Mouse (Mus musculus): Measurements from ENCODE around the gene Pglyrp2.

Gene Pglyrp2

GRCm38 (mm10) chr17:32402779-32403157 lies 21.2 kb downstream of the Pglyrp2 start:
- ATAC-seq (ENCODE audit: low TSS enrichment): no peak

- no peak for ATAC-seq (ENCODE audit: low TSS enrichment)
These were observed 21.8 kb downstream of the Pglyrp2 start for GRCm38 (mm10) chr17:32402011-32402778.

DNA sequence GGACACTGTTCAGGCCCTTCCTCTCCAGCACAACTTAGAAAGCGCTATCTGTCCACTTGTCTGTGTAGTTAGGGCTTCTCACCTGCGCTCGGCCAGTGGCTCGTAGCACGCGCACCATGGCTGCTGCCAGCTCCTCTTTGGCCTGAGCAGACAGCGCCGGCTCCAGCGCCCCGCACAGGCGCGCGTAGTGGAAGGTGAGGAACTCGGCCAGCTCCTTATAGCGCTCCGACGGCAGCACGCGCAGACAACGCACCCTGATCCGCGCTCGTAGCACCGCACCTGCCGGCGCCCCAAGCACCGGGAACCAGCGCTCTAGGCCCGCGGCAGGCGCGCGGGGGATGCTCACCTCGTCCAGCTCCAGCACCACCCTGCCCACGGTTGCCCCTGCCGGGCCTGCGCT lies 27.7 kb downstream of the Pglyrp2 start:
- no peak for ATAC-seq (ENCODE audit: low TSS enrichment)

DNA sequence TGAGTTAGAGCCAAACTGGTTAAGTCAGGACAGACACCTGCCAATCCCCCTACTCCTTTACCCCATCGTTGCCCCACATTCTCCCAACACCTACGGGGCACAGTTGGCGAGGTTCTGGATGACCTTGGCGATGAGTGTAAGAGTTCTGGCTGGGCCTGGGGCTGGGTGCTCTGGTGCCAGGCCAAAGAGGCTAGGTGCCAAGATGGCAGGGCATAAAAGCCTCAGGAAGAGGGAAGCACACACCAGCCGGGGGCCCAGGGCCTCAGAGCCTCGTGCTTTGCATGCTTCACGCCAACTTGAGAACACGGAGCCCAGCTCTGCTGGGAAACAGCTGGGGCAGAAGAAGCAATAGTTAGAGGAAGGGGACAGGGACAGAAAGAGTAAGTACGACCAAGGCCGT lies 30.0 kb downstream of the Pglyrp2 start:
- no peak for ATAC-seq (ENCODE audit: low TSS enrichment)

DNA sequence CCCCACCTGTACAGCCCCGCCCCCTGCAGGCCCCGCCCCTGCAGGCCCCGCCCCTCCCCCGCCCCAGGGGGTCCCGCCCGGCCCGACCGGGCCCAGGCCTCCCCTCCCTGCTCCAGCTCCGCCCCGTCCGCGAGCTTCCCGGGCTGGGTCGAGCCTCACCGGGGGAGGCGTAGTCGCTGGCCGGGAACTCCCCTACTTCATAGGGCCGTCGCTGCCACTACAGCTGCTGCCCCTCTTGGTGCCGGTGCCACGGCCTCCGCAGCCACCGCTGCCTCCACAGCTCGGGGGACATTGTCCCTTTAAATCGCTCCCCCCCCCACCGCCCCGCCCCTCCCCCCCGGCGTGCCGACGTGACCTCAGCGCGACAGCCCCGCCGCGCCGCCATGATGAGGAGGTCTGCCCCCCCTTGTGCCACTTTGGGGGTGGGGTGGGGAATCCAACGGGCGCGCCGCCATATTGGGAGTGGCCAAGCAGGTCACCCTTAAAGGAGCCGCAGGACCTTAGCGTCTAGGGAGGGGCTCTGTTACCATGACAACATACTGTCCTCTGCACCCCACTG lies 34.8 kb downstream of the Pglyrp2 start, which contains the start of gene Wiz:
Gene Wiz (minus strand): TSS at position 339 of the 559 bp plus-strand sequence.
- peak; percentile 78 for ATAC-seq (ENCODE audit: low TSS enrichment)

- ATAC-seq (ENCODE audit: low TSS enrichment): peak; percentile 36; the same call in 1 of the 2 replicates
These were observed 35.4 kb downstream of the Pglyrp2 start for GRCm38 (mm10) chr17:32388370-32389100.

DNA sequence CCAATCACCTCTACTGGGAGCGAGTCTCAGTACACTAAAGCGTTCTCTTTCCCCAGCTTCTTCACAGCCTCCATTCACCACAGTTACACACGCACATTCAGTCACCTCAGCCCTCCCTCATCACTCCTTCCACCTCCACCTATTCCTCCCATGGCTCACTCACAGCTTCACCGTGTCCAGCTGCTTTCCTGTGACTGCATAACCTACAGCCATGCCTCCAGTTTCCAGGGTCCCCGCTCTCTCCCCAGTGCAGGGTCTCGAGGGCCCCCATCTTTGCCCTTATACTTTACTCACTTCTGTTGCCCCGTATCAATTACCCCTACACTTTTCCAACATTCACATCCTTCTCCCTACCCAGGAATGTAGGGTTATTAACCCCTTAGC lies 36.0 kb downstream of the Pglyrp2 start:
- no peak for ATAC-seq (ENCODE audit: low TSS enrichment)

DNA sequence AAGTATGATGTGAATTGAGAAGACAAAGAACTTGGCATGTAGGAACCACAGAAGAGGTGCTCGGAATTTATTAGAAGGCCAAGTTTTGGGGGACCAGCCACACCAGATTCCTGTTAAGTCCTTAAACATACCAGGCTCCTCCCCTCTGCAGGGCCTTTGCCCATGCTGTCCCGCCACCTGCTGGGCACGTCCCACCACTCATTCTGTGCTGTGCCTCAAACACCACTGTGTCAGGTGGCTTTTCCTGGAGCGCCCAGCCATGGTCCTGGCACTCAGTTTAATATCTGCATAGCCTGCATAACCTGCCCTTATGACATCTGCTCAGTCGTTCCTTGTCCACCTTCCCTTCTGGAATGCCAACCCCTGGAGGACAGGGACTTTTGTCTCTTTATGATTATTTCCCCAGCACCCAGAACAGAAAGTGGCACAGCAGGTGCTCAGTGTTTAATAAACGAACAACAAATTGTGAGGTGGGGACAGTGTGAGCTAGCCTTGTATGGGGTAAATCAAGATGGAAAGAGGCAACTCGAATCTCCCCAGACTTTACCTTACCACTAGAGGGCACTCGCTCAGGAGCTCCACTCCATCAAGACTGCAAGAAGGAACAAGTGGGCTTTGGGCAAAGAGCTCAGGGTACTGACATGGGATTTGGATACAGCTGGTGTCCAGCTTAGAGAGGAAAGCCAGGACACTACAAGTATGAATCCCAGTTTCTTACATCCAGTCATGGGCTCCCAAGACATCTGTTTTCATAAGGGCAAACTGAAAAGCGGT lies 37.1 kb downstream of the Pglyrp2 start:
- 0 out of 2 replicates have a peak, but pooled peaks have one; percentile 32 for ATAC-seq (ENCODE audit: low TSS enrichment)

DNA sequence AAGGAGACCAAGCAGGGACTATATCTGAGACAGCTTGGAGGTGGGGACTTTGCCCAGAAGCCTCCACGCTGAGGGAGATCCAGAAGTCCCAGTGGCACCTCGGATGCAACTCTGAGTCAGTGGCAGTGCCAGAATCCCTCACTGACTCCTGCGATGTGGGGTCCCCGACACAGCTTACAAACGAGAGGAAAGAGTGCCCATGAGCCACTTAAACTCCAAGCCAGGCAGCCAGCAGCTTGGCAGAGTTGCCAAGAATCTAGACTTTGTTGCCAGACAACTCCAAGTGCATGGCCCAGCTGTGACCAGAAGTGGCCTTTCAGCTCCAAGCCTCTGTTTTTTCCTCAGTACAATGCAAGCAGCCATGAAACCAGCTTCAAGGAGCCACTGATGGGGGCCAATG lies 40.3 kb downstream of the Pglyrp2 start:
- ATAC-seq (ENCODE audit: low TSS enrichment): no peak

DNA sequence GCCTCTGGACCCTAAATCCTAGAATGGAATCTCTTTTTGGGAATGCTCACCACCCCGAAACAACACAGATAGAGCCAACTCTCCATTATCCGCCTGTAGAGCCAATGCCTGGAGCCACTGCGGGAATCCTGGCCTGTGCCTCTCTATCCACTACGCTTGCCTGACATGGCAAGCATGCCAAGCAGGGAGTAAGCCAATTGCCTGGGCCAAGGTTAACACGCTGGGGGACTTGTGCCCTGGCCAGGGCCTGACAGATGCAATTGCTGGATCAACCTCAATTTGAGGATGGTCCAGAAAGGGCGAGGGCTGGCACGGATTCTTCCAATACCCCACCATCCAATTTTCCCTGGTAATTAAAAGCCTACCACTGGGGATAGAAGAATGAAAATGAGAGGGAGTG lies 41.4 kb downstream of the Pglyrp2 start:
- ATAC-seq (ENCODE audit: low TSS enrichment): no peak

GRCm38 (mm10) chr17:32378786-32379185 lies 45.2 kb downstream of the Pglyrp2 start:
- ATAC-seq (ENCODE audit: low TSS enrichment): no peak

DNA sequence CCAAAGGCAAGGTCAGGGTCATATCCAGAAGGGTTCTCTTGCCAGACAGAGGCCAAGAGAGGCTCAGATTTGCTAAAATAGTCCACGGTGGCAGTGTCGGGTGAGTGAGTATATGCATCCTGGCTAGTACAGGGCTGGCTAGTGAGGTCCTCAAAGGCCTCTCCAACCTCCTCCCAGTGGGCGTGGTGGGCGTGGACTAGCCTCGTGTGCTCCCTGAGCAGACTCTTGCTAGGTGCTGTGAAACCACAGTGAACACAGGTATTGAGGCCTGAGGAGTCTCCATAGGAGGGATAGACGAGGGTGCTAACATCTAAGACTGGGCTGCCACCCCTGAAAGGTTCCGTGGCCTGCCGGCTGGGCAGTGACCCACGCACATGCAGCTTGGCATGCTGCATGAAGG lies 46.8 kb downstream of the Pglyrp2 start:
- ATAC-seq (ENCODE audit: low TSS enrichment): no peak

DNA sequence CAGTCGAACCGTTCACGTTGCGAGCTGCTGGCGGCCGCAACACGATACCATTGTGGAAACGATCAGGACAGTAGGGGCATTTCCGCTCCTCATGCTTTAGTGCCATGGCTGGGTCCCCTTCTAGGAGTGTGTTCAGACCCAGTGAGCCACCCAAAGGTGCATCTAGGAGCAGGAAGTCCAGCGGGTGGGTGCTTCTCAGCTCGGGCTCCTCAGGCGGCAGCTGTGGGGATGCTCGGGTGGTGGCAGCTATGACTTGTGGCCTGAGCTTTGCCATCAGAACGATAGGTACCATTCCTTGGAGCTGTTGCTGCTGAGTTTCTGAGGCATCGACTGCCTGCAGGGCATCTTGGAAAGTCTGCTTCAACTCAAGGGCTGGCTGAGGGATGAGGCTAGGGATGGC lies 47.5 kb downstream of the Pglyrp2 start:
- ATAC-seq (ENCODE audit: low TSS enrichment): no peak

DNA sequence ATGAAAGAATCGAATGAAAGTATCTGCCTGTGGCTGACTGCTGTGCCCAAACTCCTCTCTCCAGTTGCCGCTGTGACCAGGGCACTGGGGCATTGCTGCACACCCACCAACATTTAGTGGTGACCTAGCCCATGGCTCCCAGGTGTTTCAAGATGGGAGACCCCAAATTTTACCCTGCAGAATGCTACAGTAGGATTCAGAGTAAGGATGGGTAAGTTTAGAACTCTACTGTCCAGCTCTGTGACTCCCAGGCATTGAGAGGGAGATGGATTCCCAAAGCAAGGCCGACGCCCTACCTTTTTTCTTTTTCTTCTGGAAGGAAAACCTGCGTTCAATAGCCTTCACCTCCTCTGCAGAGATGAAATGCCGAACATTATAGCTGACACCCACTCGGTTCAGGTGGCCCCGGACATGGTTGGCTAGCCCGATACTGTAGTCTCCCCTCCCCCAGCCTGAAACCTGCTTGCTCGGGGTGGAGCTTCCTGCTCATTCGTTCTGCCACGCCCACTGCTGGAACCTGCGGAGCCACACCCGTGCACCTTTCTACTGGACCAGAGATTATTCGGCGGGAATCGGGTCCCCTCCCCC lies 54.9 kb downstream of the Pglyrp2 start:
- no peak for ATAC-seq (ENCODE audit: low TSS enrichment)

DNA sequence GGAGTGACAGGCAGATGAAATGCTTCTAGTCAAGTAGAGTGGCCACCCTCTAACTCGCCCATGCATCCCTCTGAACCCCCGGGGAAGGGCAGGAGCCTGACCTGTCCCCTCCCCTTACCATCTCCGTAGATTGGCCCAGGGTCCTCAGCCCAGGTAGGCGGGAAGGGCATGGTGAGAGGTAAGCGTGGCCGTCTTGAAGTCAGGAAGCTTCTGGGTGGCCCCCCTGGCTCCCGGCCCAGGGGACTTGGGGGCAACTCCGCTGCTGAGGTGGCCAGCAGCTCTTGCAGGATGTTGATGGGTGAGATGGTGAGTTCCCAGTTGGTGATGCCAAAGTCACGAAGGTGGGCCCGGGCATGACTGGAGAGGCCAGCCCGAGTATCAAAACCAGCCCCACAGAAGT lies 56.3 kb downstream of the Pglyrp2 start:
- ATAC-seq (ENCODE audit: low TSS enrichment): no peak

DNA sequence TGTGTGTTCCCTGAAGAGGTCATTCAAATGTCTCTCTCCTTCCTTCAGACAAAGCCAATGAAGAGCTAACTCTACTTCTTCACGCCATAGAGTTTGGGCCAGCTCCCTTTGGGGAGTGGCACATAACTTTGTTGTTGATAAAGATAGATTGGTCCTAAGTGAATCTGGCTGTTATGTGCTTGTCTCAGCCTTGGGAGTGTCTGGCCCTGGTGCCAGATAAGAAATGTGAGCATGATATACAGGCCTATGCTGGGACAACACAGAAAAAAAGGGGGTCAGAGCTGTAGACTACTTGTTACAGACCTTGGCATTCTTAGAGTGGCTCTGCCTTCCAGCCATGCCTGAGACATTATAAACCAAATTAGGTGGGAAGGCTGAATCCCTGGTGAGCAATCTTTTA lies 58.7 kb downstream of the Pglyrp2 start:
- no peak for ATAC-seq (ENCODE audit: low TSS enrichment)

- ATAC-seq (ENCODE audit: low TSS enrichment): peak; percentile 10
These were observed 59.1 kb downstream of the Pglyrp2 start for GRCm38 (mm10) chr17:32364850-32365249.

DNA sequence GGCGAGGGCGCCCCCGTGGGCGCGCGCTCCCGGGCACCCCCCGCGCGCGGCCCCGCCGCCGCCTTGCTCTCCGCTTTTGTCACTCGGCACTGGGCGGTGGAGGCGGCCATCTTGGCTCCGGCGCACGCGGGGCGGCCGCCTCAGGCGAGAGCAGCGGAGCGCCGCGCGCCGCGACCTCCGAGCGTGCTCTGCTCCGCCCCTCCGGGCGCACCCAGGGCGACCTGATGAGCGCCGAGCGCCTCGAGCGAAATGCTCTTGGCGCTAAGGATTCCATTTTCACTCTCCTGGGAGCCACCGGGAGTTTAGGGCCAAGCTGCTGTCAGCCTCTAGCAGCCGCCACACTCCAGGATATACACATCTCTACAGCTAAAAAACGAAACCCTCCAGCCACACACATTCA lies 59.6 kb downstream of the Pglyrp2 start:
- peak; percentile 92 for ATAC-seq (ENCODE audit: low TSS enrichment)

DNA sequence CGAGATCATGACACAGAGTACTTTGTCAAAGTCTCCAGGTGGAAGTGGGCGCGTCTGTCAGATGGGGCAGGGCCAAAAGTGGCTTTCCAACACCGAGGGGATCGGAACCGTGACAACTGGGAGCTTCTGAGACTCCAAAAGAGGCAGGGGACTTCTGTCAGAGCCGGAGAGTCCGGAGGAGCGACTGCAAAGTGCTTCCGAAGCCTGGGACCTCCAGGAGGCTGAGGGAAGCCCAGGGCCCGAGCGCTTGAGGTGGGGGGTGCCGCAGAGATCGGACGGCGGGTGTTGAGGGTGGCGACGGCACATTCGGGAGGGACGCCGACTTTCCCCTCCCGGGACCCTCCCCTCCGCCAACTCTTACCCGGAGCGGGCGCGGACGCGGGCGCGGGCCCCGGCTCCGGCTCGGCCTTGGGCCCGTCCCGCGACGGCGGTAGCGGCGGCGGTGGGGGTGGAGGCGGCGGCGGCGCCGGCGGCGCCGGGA lies 60.1 kb downstream of the Pglyrp2 start:
- peak; percentile 11 for ATAC-seq (ENCODE audit: low TSS enrichment)

DNA sequence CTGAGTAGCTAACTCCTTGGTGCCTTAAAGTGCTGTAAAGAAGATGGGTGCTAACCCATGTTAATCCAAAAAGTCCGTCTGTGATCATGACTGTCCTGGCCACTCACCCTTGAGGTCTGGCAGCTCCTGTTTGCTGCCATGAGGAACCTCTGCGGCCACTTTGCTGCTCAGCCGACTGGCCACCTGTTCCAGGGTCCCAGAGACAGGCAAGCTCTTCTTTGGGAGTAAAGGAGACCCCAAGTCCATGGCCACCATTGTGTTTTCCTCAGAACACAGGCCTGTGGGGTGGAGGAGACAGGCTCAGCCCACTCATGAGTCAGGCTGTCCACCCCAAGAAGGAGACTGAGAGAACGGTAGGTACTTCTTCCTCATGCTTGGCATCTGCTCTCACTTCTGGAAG lies 61.3 kb downstream of the Pglyrp2 start:
- ATAC-seq (ENCODE audit: low TSS enrichment): no peak
